Mouse (Mus musculus) cortical plate, adult 2 months (tissue): ENCODE data around the gene Cuedc1.

ENCODE experiments used
- CTCF ChIP-seq: fragments of 200-500 bp; IDR thresholded peaks from 2 replicates; pipeline ENCODE4 v1.5.1; 2011; ENCODE audit warnings: mild to moderate bottlenecking, control low read depth, low read length; ENCODE audit not compliant: insufficient read depth; ENCODE audit errors: extremely low read depth
- POLR2A ChIP-seq: fragments of 200-500 bp; IDR thresholded peaks from 2 replicates; pipeline ENCODE4 v1.6.1; 2011; ENCODE audit warnings: mild to moderate bottlenecking, low read length, control low read depth; ENCODE audit not compliant: insufficient read depth; ENCODE audit errors: extremely low read depth

GRCm38 (mm10) chr11:88164801-88165377 lies 67.0 kb downstream of the Cuedc1 start:
- TF ChIP-seq POLR2A = no peak
- no peak for TF ChIP-seq CTCF
